Mouse (Mus musculus): ENCODE measurements around the gene Ada. TPM values are rescaled to one million over a fixed set of nuclear protein-coding genes. Genes with fewer than 3 reads are reported as not detected.

The Ada gene
- total and polyA plus RNA-seq, 2 experiments: 0.80 to 1.9 TPM

GRCm38 (mm10) chr2:163744801-163745570, 5.1 kb downstream of the Ada start:
- H3K79me2 ChIP-seq (ENCODE audit: control insufficient read depth, insufficient read depth, low read length): no peaks in the 10 kb centered on the region

GRCm38 (mm10) chr2:163743357-163743756, 6.7 kb downstream of the Ada start:
- peak; percentile 19 for DNase-seq (ENCODE audit: extremely low read depth, low read depth, low spot score)
- WGBS: 75% methylated on average over 6 of the region's 6 CpGs
- TF ChIP-seq CTCF (IDR thresholded peaks at IDR 0.05; ENCODE audit: low read depth, low read length) (no peak), POLR2A (IDR thresholded peaks at IDR 0.05; ENCODE audit: extremely low read depth, insufficient read depth, low read length) (no peak)
- Histone ChIP-seq H3K4me1 (ENCODE audit: control insufficient read depth, insufficient read depth, low read length) (peaks cover 7% of the 10 kb centered on the region; the same call in 1 of the 2 replicates), H3K36me3 (ENCODE audit: control insufficient read depth, insufficient read depth, low read length) (no peaks in the 10 kb centered on the region), H3K4me3 (ENCODE audit: insufficient read depth, low read depth, low read length) (no peak overlapping the region), H3K79me2 (ENCODE audit: control insufficient read depth, insufficient read depth, low read length) (no peaks in the 10 kb centered on the region), H3K27ac (replicated peaks; ENCODE audit: insufficient read depth, low read depth, low read length) (no peak overlapping the region), H3K27me3 (ENCODE audit: control insufficient read depth, insufficient read depth, low read length) (no peaks in the 10 kb centered on the region), H3K9ac (ENCODE audit: low read depth, low read length) (no peak overlapping the region)

More at GRCm38 (mm10) chr2:163744801-163745570, 5.1 kb downstream of the Ada start:
- Histone ChIP-seq H3K27me3 (ENCODE audit: control insufficient read depth, insufficient read depth, low read length) (peaks cover 3% of the 10 kb centered on the region; the same call in 1 of the 2 replicates), H3K9ac (ENCODE audit: low read depth, low read length) (no peak overlapping the region), H3K36me3 (ENCODE audit: control insufficient read depth, insufficient read depth, low read length) (no peaks in the 10 kb centered on the region), H3K4me3 (ENCODE audit: insufficient read depth, low read depth, low read length) (no peak overlapping the region), H3K4me1 (ENCODE audit: control insufficient read depth, insufficient read depth, low read length) (peaks cover 7% of the 10 kb centered on the region; the same call in 1 of the 2 replicates), H3K27ac (replicated peaks; ENCODE audit: insufficient read depth, low read depth, low read length) (no peak overlapping the region)
- TF ChIP-seq CTCF (IDR thresholded peaks at IDR 0.05; ENCODE audit: low read depth, low read length): no peak
- no peak for TF ChIP-seq POLR2A (IDR thresholded peaks at IDR 0.05; ENCODE audit: extremely low read depth, insufficient read depth, low read length)
- WGBS: 84% methylated on average over 10 of the region's 10 CpGs
- no peak for DNase-seq (ENCODE audit: extremely low read depth, low read depth, low spot score)

- DNase-seq (ENCODE audit: extremely low read depth, low read depth, low spot score): no peak
- Histone ChIP-seq H3K4me3 (ENCODE audit: insufficient read depth, low read depth, low read length) (no peak overlapping the region), H3K27me3 (ENCODE audit: control insufficient read depth, insufficient read depth, low read length) (no peaks in the 10 kb centered on the region), H3K27ac (replicated peaks; ENCODE audit: insufficient read depth, low read depth, low read length) (no peak overlapping the region), H3K9ac (ENCODE audit: low read depth, low read length) (no peak overlapping the region), H3K79me2 (ENCODE audit: control insufficient read depth, insufficient read depth, low read length) (no peaks in the 10 kb centered on the region), H3K4me1 (ENCODE audit: control insufficient read depth, insufficient read depth, low read length) (peaks cover 7% of the 10 kb centered on the region; the same call in 1 of the 2 replicates), H3K36me3 (ENCODE audit: control insufficient read depth, insufficient read depth, low read length) (no peaks in the 10 kb centered on the region)
- WGBS: 79% methylated on average over 5 of the region's 5 CpGs
- TF ChIP-seq CTCF (IDR thresholded peaks at IDR 0.05; ENCODE audit: low read depth, low read length) (no peak), POLR2A (IDR thresholded peaks at IDR 0.05; ENCODE audit: extremely low read depth, insufficient read depth, low read length) (no peak)
Measured at GRCm38 (mm10) chr2:163742656-163743055, 7.4 kb downstream of the Ada start.

GRCm38 (mm10) chr2:163735980-163736379, 14.1 kb downstream of the Ada start:
- TF ChIP-seq CTCF (IDR thresholded peaks at IDR 0.05; ENCODE audit: low read depth, low read length) (no peak), POLR2A (IDR thresholded peaks at IDR 0.05; ENCODE audit: extremely low read depth, insufficient read depth, low read length) (no peak)
- WGBS: 55% methylated on average over 6 of the region's 6 CpGs

GRCm38 (mm10) chr2:163735163-163735562, 14.9 kb downstream of the Ada start:
- 52% methylated on average over 9 of the region's 9 CpGs for WGBS
- no peaks in the 10 kb centered on the region for H3K79me2 ChIP-seq (ENCODE audit: control insufficient read depth, insufficient read depth, low read length)
- H3K9ac ChIP-seq (ENCODE audit: low read depth, low read length): no peak overlapping the region
- TF ChIP-seq CTCF (IDR thresholded peaks at IDR 0.05; ENCODE audit: low read depth, low read length) (no peak), POLR2A (IDR thresholded peaks at IDR 0.05; ENCODE audit: extremely low read depth, insufficient read depth, low read length) (no peak)
- no peak for DNase-seq (ENCODE audit: extremely low read depth, low read depth, low spot score)
- H3K36me3 ChIP-seq (ENCODE audit: control insufficient read depth, insufficient read depth, low read length): no peaks in the 10 kb centered on the region
- H3K27me3 ChIP-seq (ENCODE audit: control insufficient read depth, insufficient read depth, low read length): no peaks in the 10 kb centered on the region
- H3K4me1 ChIP-seq (ENCODE audit: control insufficient read depth, insufficient read depth, low read length): no peaks in the 10 kb centered on the region
- H3K27ac ChIP-seq (replicated peaks; ENCODE audit: insufficient read depth, low read depth, low read length): no peak overlapping the region
- H3K4me3 ChIP-seq (ENCODE audit: insufficient read depth, low read depth, low read length): no peak overlapping the region

More at GRCm38 (mm10) chr2:163735980-163736379, 14.1 kb downstream of the Ada start:
- Histone ChIP-seq H3K4me1 (ENCODE audit: control insufficient read depth, insufficient read depth, low read length) (no peaks in the 10 kb centered on the region), H3K4me3 (ENCODE audit: insufficient read depth, low read depth, low read length) (no peak overlapping the region), H3K27ac (replicated peaks; ENCODE audit: insufficient read depth, low read depth, low read length) (no peak overlapping the region), H3K27me3 (ENCODE audit: control insufficient read depth, insufficient read depth, low read length) (no peaks in the 10 kb centered on the region), H3K79me2 (ENCODE audit: control insufficient read depth, insufficient read depth, low read length) (no peaks in the 10 kb centered on the region), H3K36me3 (ENCODE audit: control insufficient read depth, insufficient read depth, low read length) (no peaks in the 10 kb centered on the region), H3K9ac (ENCODE audit: low read depth, low read length) (no peak overlapping the region)
- DNase-seq (ENCODE audit: extremely low read depth, low read depth, low spot score): no peak

GRCm38 (mm10) chr2:163732021-163732420, 18.0 kb downstream of the Ada start:
- Histone ChIP-seq H3K9ac (ENCODE audit: low read depth, low read length) (no peak overlapping the region), H3K4me1 (ENCODE audit: control insufficient read depth, insufficient read depth, low read length) (peaks cover 2% of the 10 kb centered on the region; the same call in 1 of the 2 replicates), H3K27me3 (ENCODE audit: control insufficient read depth, insufficient read depth, low read length) (no peaks in the 10 kb centered on the region), H3K79me2 (ENCODE audit: control insufficient read depth, insufficient read depth, low read length) (no peaks in the 10 kb centered on the region), H3K36me3 (ENCODE audit: control insufficient read depth, insufficient read depth, low read length) (no peaks in the 10 kb centered on the region), H3K27ac (replicated peaks; ENCODE audit: insufficient read depth, low read depth, low read length) (no peak overlapping the region), H3K4me3 (ENCODE audit: insufficient read depth, low read depth, low read length) (no peak overlapping the region)
- no peak for DNase-seq (ENCODE audit: extremely low read depth, low read depth, low spot score)
- WGBS: 83% methylated on average over 11 of the region's 11 CpGs
- TF ChIP-seq CTCF (IDR thresholded peaks at IDR 0.05; ENCODE audit: low read depth, low read length) (no peak), POLR2A (IDR thresholded peaks at IDR 0.05; ENCODE audit: extremely low read depth, insufficient read depth, low read length) (no peak)

Data from liver, adult 2 months (tissue).